Mouse (Mus musculus) Patski (cell line): ENCODE results near the gene Grhpr. TPM values are rescaled to one million over a fixed set of nuclear protein-coding genes. Genes with fewer than 3 reads are reported as not detected.
"Not testable (repeated sequence)": the region's sequence is repeated elsewhere in the genome, so short reads cannot be mapped to it uniquely, and the experiment has no call there.

Source experiments
- ATAC-seq: fragments of 100-300 bp; one replicate; pipeline ENCODE4 v1.8.0; 2021
- CTCF ChIA-PET: fragments of 350-600 bp; sonication (Branson Sonifier 250); formaldehyde crosslinking; loops from one replicate; lab custom pipeline; 2022; ENCODE audit warnings: inconsistent platforms; lab: Charles Lee
- POLR2A ChIA-PET: fragments of 350-600 bp; sonication (Branson Sonifier 250); formaldehyde crosslinking; loops from one replicate; lab custom pipeline; 2022; ENCODE audit warnings: antibody characterized with exemption, inconsistent platforms; lab: Charles Lee
- DNase-seq: peaks from one replicate; pipeline ENCODE4 v3.0.0-alpha.2; 2011; ENCODE audit warnings: low read depth, low spot score
- H3K27me3 ChIP-seq: fragments of 371-371 bp; one replicate; pipeline ENCODE4 v1.5.1; 2021
- CTCF ChIP-seq: fragments of 100-300 bp; IDR thresholded peaks from one replicate; pipeline ENCODE4 v1.5.1; 2021
- in situ Hi-C: fragments of 300-500 bp; cut with MboI; formaldehyde crosslinking; loops from 3 replicates; pipeline ENCODE4 v1.11.1; 2018; ENCODE audit warnings: low pct_unique_long_range_greater_than_20kb, mixed read lengths
- polyA plus RNA-seq: library from polyadenylated mRNA; unstranded; gene quantifications from one replicate; pipeline ENCODE4 v1.2.3, GENCODE M21; 2021

Gene Grhpr
- polyA plus RNA-seq, 1 experiment from 2014 or later, result 23.7 TPM

DNA sequence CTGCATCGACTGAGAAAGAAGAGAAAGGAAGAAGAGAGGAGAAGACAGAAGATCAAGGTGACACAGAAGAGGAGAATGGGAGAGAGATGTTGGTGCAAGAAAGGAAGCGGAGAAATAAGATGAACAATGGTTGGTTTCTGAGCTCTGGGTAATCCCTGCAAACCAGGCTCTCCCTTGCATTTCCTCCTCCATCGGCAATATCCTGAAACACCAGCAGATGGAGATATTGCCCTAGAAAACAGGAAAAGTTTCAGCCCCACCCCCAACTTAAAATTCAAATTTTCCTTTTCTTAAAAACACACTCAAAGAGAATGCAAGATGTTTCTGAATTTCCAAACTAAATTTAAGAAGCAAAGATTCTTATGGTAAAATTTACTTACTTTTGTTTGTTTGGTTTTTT lies 34.4 kb downstream of the Grhpr start:
- DNase-seq, result no peak
- in situ Hi-C loops, result loop anchor here (5.0 to 10.0 kb wide), 2 partner anchors 267 to 519 kb away; partner anchors contain the start of gene Shb
- ATAC-seq, result no peak
- TF ChIP-seq CTCF, result no peak
- H3K27me3 ChIP-seq, result no peaks in the 10 kb centered on the region
- POLR2A ChIA-PET, result no interaction called here
- CTCF ChIA-PET, result no interaction called here

DNA sequence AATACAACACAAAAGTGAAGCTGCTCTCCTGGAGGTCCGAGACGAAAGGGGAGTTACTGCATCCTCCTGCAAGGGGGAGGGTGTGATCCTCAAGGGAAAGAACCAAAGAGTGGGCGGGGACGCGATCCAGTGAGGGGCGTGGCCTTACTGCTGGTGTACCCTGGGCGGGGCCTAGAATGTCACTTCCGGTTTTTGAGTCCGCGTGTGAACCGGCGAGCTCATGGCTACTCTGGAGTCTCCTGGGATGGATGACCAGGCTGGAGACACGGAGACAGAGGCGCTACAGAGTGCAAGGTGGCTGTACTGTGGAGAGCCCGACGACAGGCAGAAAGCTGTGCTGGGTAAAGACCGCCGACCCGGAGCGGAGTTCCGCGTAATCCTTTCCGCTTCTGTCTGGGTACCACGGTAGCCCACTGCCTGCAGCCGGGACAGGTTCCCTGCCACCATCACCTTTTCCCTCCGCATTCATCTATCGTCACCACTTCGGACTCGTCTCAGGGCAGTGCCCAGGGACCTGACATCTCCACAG lies 37.3 kb downstream of the Grhpr start, which contains the start of gene Polr1e:
Gene Polr1e (plus strand): TSS at position 132 of the 529 bp plus-strand sequence.
- ATAC-seq (peak; percentile 85), DNase-seq (peak; percentile 28)
- POLR2A ChIA-PET, result no interaction called here
- in situ Hi-C loops, result loop anchor here (5.0 to 10.0 kb wide), 2 partner anchors 264 to 516 kb away; partner anchors contain the start of gene Shb
- no peaks in the 10 kb centered on the region for H3K27me3 ChIP-seq
- CTCF ChIA-PET, result interaction anchor here (1.0 kb wide), 1 partner anchor 37 kb away, joined by 4 read pairs; the partner anchor contains the start of gene Grhpr
- TF ChIP-seq CTCF, result no peak

DNA sequence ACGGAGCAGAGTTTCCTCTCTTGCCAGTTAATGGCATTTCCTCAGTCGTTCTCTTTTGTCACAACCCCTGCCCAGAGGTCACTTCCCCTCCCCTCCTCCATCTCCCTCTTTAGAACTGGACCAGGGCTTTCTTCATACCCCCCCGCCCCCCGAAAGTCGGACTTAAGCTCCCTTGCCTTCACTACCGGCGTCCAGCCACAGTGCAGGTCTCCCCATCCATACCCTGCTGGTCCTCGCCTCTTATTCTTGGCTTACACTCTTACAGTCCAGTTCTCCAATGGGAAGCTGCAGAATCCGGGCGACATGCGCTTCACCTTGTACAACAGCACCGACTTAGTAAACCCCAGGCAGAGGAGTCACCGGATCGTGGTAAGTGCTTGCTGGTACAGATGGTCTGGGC lies 37.8 kb downstream of the Grhpr start:
- no peaks in the 10 kb centered on the region for H3K27me3 ChIP-seq
- CTCF ChIA-PET, result no interaction called here
- ATAC-seq (no peak), DNase-seq (no peak)
- POLR2A ChIA-PET, result no interaction called here
- in situ Hi-C loops, result loop anchor here (5.0 to 10.0 kb wide), 2 partner anchors 263 to 516 kb away; partner anchors contain the start of gene Shb
- TF ChIP-seq CTCF, result no peak

DNA sequence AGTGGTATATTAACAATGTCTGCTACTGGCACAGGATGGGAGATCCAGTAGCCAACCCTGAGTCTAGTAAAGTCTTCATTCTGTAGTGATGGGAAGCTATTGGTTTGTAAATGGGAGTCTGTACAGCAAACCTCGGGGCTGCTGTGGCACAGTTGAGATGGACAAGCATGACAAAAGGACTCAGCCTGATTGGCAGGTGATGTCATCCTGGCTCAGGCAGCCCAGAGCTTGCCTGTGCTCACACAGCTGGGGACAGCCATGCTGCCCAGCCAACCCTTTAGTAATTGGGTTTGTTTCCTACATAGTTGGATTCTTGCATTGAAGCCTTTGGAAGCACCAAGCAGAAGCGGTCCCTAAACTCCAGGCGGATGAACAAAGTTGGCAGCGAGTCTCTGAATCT lies 45.3 kb downstream of the Grhpr start:
- in situ Hi-C loops, result no loop called here
- ChIA-PET POLR2A (no interaction called here), CTCF (no interaction called here)
- DNase-seq (no peak), ATAC-seq (no peak)
- no peaks in the 10 kb centered on the region for H3K27me3 ChIP-seq
- TF ChIP-seq CTCF, result no peak

DNA sequence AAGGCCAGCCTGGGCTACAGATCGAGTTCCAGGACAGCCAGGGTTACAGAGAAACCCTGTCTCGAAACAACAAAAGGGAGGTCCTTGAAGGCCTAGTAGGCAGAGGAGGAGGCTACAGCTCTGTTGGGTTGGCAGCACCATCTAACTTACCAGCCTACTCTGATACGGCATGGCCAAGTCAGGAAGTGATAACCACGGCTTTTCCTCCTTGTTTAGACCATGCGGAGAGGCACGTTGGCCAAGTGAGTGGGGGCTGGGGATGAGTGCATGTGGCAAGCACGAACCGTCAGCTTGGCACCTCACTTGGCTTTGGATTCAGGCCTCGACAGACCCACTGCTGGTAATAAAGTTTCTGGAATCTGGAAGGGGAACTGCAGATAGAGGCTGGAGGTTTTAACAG lies 51.4 kb downstream of the Grhpr start:
- POLR2A ChIA-PET, result no interaction called here
- TF ChIP-seq CTCF, result no peak
- no peaks in the 10 kb centered on the region for H3K27me3 ChIP-seq
- DNase-seq, result no peak
- CTCF ChIA-PET, result no interaction called here
- in situ Hi-C loops, result loop anchor here (5.0 kb wide), 1 partner anchor 35 kb away; no protein-coding TSS in a partner anchor
- no peak for ATAC-seq

DNA sequence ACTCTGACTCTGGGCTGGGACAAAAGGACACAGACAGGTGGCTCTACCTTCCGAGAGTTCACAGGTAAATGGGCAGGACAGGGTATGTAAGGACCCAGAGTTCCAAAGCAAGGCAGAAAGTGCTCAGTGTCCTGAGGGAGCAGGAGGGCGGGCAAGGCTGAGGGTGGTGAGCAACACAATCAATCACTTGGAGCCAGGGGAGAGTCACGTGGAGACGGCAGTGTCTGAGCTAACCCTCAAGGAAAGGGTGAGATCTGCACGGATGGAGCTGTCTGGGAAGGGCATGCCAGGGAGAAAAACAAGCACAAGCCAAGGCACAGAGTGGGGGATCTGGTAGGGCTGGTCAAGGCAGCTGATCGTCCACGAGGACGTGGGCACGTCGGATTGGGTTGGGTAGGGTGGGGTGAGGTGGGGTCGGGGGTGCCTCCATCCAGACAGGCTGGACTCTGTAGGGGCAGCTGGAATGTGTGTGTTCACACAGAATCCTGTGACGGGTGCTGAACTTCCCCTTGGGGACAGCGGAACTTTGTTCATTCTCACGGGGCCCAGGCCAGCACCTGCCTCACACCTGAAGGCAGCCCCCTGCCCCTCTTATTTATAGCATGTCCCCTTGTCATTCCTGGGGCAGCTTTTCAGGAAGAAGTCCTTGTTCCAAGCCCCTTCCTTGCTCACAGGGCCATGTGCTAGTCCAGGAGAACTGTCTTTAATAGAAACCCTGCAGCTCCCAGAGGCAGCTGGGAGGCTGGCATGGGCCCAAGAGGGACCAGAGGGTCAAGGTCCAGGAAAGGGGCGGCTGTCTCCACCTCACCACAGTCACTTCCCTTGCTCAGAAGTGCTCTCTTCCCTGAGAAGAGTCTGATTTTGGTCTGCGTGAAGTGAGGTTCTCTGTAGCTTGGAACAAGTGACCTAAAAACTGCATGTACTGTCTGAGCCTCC lies 53.8 kb downstream of the Grhpr start:
- no peak for TF ChIP-seq CTCF
- POLR2A ChIA-PET, result no interaction called here

DNA sequence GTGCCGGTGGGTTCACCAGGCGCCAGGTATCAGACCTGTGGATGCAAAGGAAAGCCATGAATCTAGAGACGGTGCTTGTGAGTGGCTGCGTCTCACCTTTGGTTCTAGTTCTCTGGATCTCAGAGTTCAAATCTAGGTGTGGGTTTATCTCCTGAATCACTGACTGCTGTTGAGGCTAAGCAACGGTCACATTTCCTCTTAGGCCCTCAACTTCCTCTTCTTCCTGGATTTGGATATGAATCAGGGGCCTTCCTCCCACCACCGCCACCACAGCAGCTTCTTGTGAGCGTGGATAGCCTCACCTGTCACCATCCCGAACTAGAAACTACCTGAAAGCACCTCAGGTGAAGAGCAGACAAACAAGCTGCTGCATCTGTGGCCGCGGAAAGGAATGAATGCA lies 54.9 kb downstream of the Grhpr start:
- ChIA-PET CTCF (no interaction called here), POLR2A (no interaction called here)
- no peaks in the 10 kb centered on the region for H3K27me3 ChIP-seq
- DNase-seq (no peak), ATAC-seq (no peak)
- in situ Hi-C loops, result no loop called here
- TF ChIP-seq CTCF, result no peak

More for the DNA sequence above, 53.8 kb downstream of the Grhpr start:
- H3K27me3 ChIP-seq, result no peaks in the 10 kb centered on the region
- DNase-seq (no peak), ATAC-seq (no peak)
- CTCF ChIA-PET, result no interaction called here
- in situ Hi-C loops, result loop anchor here (5.0 kb wide), 1 partner anchor 32 kb away; no protein-coding TSS in a partner anchor

DNA sequence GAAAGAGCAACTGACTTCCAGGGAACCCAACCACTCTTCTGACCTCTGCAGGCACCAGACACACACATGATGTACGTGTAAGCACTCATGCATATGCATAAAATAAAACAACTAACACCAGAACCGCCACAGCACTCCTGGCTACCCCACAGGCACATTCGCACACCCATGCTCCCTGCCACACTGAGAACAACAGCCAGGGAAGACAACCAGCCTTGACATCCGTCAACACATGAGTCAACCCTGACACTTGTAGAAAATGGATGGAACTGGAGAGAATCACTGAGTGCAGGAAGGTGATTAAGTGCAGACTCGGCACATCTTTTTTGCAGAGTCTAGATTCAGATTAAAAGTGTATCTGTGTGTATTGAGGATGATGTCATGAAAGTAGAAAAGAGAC lies 55.4 kb downstream of the Grhpr start:
- TF ChIP-seq CTCF, result no peak
- ChIA-PET POLR2A (no interaction called here), CTCF (no interaction called here)
- DNase-seq, result no peak
- no peaks in the 10 kb centered on the region for H3K27me3 ChIP-seq
- in situ Hi-C loops, result no loop called here
- ATAC-seq, result no peak

DNA sequence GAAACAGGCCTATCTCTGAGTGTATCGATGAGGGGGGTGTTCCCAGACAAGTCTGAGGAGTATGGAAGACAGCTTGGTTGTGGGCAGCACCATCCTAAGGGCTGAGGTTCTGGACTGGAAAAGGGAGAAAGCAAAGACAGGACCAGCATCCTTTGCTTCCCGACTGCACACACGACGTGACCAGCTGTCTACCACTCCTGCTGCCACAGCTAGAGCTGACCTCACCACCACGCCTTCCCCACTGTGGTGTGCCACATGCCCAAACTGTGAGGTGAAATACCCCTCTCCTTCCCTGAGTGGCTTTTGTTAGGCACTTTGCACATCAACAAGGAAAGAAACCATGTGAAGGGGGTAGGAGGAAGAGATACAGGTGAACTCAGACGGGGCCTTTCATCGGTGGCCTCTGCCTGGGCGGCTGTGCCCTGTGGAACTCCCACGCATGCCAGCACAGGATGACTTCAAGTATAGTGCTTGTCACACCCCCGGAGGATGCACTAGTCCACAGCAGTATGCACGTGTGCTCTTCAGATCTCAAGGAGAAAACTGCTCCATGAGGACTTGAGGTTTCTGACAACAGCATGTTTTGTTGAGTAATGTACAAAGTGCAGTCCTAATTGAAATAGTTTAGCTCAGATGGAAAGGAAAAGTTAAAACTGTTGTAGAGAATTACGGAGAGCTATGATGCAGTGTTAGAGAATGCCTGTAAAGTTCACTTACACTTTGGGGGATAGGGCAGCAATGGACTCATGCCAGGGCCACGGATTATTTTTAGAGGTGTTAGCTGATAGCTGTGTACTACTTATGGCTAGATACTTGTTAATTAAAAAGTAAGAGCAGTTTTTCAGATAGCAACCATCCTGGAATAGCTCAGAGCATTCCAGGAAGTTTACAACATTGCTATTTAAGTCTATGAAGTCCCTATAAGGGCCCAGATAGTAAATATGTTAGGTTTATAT lies 56.5 kb downstream of the Grhpr start:
- DNase-seq (no peak), ATAC-seq (no peak)
- in situ Hi-C loops, result no loop called here
- POLR2A ChIA-PET, result no interaction called here
- H3K27me3 ChIP-seq, result no peaks in the 10 kb centered on the region
- TF ChIP-seq CTCF, result no peak
- CTCF ChIA-PET, result interaction anchor here (0.6 to 1.0 kb wide), 2 partner anchors 9 to 244 kb away, joined by 3 read pairs; no protein-coding TSS in a partner anchor

DNA sequence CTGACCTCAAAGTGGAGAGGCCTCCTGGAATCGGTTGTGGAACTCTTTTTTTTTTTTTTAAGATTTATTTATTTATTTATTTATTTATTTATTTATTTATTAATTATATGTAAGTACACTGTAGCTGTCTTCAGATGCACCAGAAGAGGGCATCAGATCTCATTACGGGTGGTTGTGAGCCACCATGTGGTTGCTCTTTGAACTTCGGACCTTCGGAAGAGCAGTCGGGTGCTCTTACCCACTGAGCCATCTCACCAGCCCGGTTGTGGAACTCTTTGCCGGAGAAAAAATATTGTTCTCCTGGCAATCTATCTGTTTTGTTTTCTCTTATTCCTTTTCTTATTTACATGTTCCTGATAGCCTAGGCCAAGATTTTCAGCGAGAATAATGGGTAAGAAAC lies 57.7 kb downstream of the Grhpr start:
- H3K27me3 ChIP-seq, DNase-seq, POLR2A ChIA-PET, ATAC-seq, in situ Hi-C loops, CTCF ChIA-PET: not testable (repeated sequence)

DNA sequence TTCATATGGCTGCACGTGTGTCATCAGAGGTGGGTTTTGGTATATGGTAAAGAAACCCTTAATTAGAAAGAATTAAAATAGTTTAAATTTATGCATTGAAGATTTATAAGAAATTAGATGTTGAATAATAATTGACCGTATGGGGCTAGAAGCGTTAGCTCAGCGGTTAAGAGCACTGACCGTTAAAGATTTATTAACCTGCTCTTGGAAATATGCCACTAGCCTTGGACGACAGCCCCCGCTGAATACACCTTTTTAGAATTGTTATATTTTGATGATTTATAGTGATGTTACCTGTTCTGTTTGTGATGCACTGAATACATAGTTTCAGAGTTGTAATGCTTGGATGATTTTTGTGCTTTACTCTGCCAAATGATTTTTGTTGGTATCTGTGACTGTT lies 58.4 kb downstream of the Grhpr start:
- H3K27me3 ChIP-seq, DNase-seq, POLR2A ChIA-PET, CTCF ChIA-PET, ATAC-seq, in situ Hi-C loops: not testable (repeated sequence)
